Mouse (Mus musculus) MN1 (cell line): ENCODE results near the gene Gm9936.

ENCODE experiments used
- DNase-seq: peaks from one replicate; pipeline ENCODE4 v3.0.0-alpha.2; 2016; ENCODE audit warnings: low spot score

Gm9936 gene

GRCm38 (mm10) chr5:114836886-114837285, 21.6 kb downstream of the Gm9936 start:
- DNase-seq = no peak

DNA sequence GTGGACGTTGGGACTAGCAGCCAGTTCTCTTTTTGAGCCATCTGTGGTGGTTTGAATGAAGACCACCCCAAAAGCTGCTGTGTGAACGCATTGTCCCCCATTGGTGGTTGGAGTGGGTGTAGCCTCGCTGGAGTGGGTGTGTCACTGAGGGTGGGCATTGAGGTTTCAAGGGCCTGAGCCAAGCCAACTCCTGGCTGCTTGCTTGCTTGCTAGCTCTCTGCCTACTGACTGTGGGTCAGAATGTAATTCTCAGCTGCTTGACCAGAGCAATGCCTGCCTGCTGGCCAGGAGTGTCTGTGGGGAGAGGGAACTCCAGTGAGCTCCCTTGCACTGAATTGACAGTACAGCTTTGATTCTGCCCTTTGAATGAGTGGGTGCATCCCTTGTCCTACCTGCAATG, 28.7 kb downstream of the Gm9936 start:
- DNase-seq = no peak

- DNase-seq = no peak
Observed at GRCm38 (mm10) chr5:114827427-114827826, 31.1 kb downstream of the Gm9936 start.

DNA sequence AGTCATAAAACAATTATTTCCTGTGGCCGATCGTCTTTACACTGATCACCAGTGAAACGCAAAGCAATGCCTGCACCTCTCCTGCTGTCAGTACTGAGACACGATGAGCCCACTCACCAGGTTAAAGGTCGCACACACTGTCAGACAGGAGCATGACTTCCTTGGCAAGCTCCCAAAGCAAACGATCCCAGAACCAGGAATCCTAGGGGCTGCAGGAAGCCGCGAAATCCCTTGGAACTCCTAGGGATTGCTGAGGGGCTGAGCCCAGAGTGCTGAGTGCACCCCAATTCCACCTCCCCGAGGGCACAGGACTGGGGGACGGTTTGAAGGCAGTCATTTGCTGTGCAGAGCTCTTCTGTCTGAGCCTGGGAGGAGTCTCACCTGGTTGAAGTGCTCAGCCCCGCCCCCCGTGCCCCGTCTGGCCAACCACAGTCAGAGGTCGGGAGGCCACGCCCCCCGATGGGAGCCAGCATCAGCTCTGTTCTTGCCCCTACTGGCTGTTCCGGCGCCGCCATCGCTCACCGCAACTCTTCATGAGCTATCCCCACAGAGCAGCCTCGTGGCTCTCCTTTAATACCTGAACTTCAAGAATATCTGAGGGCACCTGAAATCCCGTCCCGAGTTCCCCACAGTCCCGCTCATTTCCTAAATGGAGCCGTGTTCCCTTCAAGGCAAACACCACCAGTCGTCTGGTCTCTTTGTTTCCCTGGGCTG, 32.3 kb downstream of the Gm9936 start:
- DNase-seq = peak; percentile 71

- no peak for DNase-seq
Observed at GRCm38 (mm10) chr5:114824197-114824596, 34.3 kb downstream of the Gm9936 start.

GRCm38 (mm10) chr5:114822796-114823688, 35.4 kb downstream of the Gm9936 start, which contains the start of gene 1500011B03Rik:
TSS of gene 1500011B03Rik (minus strand) at chr5:114823468.
- no peak for DNase-seq

DNA sequence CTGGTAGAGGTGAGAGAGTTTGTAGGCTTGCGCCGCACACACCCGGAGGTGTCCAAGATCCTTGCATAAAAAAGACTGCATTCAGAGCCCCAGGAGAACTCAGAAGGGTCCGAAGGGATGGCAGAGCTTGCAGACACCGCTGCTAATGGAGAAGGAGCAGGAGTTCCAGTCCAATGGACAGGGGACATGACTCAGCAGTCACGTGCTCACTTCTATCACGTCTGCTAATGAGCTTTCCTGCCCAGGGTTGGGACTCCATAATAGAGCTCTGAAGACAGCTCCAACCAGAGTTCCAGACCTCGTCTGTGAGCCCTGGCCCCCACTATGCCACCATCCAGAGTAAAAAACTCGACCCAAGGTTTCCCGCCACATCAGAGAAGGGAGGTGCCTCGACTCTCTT, 40.4 kb downstream of the Gm9936 start:
- DNase-seq = no peak

DNA sequence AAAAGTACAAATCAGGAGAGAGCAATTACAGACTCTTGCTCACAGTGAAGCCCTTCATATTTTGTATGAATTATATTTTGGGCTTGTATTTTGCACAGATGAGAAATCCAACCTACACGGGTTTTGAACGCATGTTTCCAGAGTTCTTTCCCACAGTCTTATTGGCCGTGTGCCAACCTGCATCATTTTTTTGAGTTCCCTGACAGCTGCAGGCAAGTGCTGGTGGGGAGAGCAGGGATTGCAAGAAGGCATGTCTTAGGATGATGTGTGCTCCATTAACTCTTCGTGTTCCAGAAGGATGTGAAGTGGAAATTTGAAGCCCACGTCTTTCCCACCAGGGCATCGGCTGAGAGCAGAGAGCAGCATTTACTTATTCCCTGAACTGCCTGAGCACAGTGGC, 41.9 kb downstream of the Gm9936 start:
- DNase-seq = no peak

- DNase-seq = no peak
Observed at GRCm38 (mm10) chr5:114813525-114814181, 44.8 kb downstream of the Gm9936 start.

- DNase-seq = no peak
Observed at GRCm38 (mm10) chr5:114809826-114810225, 48.7 kb downstream of the Gm9936 start.

GRCm38 (mm10) chr5:114809181-114809756, 49.2 kb downstream of the Gm9936 start:
- no peak for DNase-seq

DNA sequence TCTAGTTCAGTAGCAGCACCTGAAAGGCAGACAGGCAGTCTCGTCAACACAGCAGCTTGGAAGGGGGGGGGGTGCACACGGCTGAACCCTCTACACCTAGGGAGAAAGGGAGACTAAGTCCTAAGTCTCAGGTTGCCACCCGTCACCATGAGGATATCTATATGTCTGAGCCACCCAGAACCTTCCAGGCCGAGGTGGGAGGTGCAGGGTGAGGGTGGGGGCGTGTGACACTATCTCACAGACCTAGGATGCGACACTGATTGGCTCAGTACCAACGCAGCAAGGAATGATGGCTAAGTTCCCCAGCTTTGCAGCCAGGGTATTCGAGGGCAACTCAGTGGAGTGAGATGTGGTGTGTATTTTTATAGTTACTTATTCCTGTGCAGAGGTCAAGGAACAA, 50.1 kb downstream of the Gm9936 start:
- DNase-seq = no peak

GRCm38 (mm10) chr5:114807893-114808292, 50.6 kb downstream of the Gm9936 start:
- no peak for DNase-seq

- no peak for DNase-seq
Observed at GRCm38 (mm10) chr5:114807468-114807867, 51.0 kb downstream of the Gm9936 start.

DNA sequence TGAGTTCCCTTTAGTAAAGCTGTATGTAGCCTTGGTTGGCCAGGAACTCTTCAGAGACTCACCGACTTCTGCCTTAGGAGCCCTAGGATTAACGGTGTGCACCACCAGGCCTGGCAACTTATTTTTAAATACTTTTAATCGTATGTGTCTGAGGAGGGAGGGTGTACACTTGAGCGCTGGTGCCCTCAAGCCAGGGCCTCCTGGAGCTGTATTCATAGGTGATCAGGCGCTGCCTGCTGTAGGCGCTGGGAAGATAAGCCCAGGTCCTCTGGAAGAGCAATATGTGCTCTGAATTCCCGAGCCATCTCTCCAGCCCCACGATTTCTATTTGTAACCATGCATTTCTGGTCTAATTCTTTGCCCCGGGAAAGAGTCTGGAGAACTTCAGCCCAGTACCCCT, 51.4 kb downstream of the Gm9936 start:
- DNase-seq = no peak

DNA sequence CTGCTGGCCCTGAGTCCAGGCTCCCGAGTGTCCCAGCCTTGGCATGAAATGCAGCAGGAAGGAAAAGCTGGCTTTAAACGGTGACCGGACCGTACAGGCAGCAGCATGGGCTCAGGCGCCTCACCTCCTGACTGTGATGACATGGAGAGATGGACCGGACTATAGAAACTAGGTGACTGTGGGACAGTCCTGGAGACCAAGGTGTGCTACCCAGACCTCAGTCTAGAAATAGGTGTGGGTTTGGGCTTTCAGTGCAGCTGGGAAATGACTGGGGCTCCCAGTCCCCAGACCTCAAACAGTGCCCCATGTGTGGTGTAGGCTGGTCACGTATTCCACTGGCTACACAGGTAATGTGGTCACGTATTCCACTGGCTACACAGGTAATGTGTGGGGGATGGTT, 51.8 kb downstream of the Gm9936 start:
- DNase-seq = no peak
